Comparison of ENCODE assay signal across 8 mouse cellular contexts in the genomic region with DNA sequence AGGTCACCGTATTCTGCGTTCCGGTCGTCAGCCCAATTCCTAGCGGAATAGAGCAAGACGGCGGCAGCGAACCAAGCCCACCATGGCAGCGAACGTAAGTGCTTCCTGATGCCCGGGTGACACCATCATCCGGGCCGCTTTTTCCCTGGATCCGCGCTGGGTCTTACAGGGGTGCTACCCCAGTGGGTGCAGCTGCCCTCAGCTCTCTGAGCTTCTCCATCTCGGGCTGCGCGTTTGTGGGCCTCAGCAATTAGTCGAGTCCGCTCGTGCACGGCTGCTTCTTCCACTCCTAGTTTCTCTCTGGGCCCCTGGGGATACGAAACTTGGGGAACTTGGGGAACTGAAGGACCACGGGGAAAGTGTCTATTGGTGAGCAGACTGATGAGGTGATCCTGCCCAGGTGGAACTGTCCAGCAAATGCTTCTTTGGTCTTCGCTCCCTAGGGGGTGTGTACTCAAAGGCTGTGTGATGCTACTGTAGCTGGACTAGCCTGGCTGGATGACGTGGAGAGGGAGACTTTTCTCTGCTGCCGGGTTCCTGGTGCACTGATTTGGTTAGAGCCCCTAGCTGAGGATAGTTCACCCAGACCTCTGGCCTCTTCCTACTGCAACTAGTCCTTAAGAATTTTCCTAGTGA. TPM values are rescaled to one million over a fixed set of nuclear protein-coding genes. Genes with fewer than 3 reads are reported as not detected.
DNase-seq lines count a peak whose midpoint lies in the region; ATAC-seq lines count a peak whose summit lies in the region.

No protein-coding gene starts in this region.

- ATAC-seq in hindbrain, embryonic 15.5 days (ENCODE audit: low FRiP score, low read depth): peak; percentile 45

- peak; percentile 14 to 34 for DNase-seq in kidney, postnatal 36 days
- DNase-seq in kidney, postnatal 4 days: no peak
- peak; percentile 25 for DNase-seq in c-Kit-positive CD71-positive TER-119-positive erythroid progenitor cells, embryonic 14.5 days (ENCODE audit: low spot score)
- no peak for DNase-seq in midbrain, embryonic 10.5 days (ENCODE audit: low spot score)
- no peak for DNase-seq in right cerebral cortex, postnatal 14 days
- no peak for DNase-seq in adrenal gland, adult 18-20 months (ENCODE audit: low spot score in 2 of 2)
- no peak for DNase-seq in spleen, postnatal 36 days (ENCODE audit: low spot score in 2 of 2)

- H3K9ac ChIP-seq in hindbrain, embryonic 15.5 days: peak overlapping the region; percentile 74

- H3K36me3 ChIP-seq in hindbrain, embryonic 15.5 days: peaks cover 21% of the 10 kb centered on the region
- peaks cover 55% of the 10 kb centered on the region for H3K36me3 ChIP-seq in midbrain, embryonic 10.5 days

- peak overlapping the region; percentile 66 for H3K27ac ChIP-seq in hindbrain, embryonic 15.5 days (replicated peaks)
- peak overlapping the region; percentile 88 for H3K27ac ChIP-seq in midbrain, embryonic 10.5 days (replicated peaks)

- H3K4me2 ChIP-seq in hindbrain, embryonic 15.5 days: peak overlapping the region; percentile 82

- under 1% methylated on average over 27 of the region's 27 CpGs for WGBS in hindbrain, embryonic 15.5 days
- under 1% methylated on average over 27 of the region's 27 CpGs for WGBS in midbrain, embryonic 10.5 days

- peak overlapping the region; percentile 77 for H3K4me3 ChIP-seq in hindbrain, embryonic 15.5 days
- peak overlapping the region; percentile 90 for H3K4me3 ChIP-seq in midbrain, embryonic 10.5 days

- no peaks in the 10 kb centered on the region for H3K9me3 ChIP-seq in hindbrain, embryonic 15.5 days
- no peaks in the 10 kb centered on the region for H3K9me3 ChIP-seq in midbrain, embryonic 10.5 days (replicated peaks)

- peaks cover 30% of the 10 kb centered on the region for H3K4me1 ChIP-seq in hindbrain, embryonic 15.5 days (replicated peaks)
- H3K4me1 ChIP-seq in midbrain, embryonic 10.5 days: peaks cover 41% of the 10 kb centered on the region

- no peaks in the 10 kb centered on the region for H3K27me3 ChIP-seq in hindbrain, embryonic 15.5 days
- H3K27me3 ChIP-seq in midbrain, embryonic 10.5 days (ENCODE audit: low read depth, poor library complexity, severe bottlenecking): no peaks in the 10 kb centered on the region

RNA-seq across cellular contexts. Expression of a gene that starts 0.4 kb away (rescaled TPM):
- 47.9 and 50.4 TPM in 2 replicates for polyA plus RNA-seq in hindbrain, embryonic 15.5 days (2015; fragmentation: Nextera tagmentation; extraction: Ambion mirVana)
- 72.0 and 74.8 TPM in 2 replicates for polyA plus RNA-seq in midbrain, embryonic 10.5 days (2016; fragmentation: Nextera tagmentation; extraction: Ambion mirVana)
- total RNA-seq in adrenal gland, adult 18-20 months (2021): 10 to 100 TPM; 45.9 to 55.6 TPM

RNA-seq across cellular contexts. Expression of a gene that starts 0.6 kb away (rescaled TPM):
- 36.2 and 37.7 TPM in 2 replicates for polyA plus RNA-seq in hindbrain, embryonic 15.5 days (2015; fragmentation: Nextera tagmentation; extraction: Ambion mirVana)
- 30.7 and 34.3 TPM in 2 replicates for polyA plus RNA-seq in midbrain, embryonic 10.5 days (2016; fragmentation: Nextera tagmentation; extraction: Ambion mirVana)
- total RNA-seq in adrenal gland, adult 18-20 months (2021): 10 to 100 TPM; 19.5 to 21.5 TPM

RNA-seq across cellular contexts. Expression of a gene that starts 41.8 kb away (rescaled TPM):
- polyA plus RNA-seq in hindbrain, embryonic 15.5 days (2015; fragmentation: Nextera tagmentation; extraction: Ambion mirVana): 16.7 and 18.6 TPM in 2 replicates
- 22.8 and 24.3 TPM in 2 replicates for polyA plus RNA-seq in midbrain, embryonic 10.5 days (2016; fragmentation: Nextera tagmentation; extraction: Ambion mirVana)
- total RNA-seq in adrenal gland, adult 18-20 months (2021): 10 to 100 TPM; 13.1 to 16.5 TPM

RNA-seq across cellular contexts. Expression of a gene that starts 41.8 kb away (rescaled TPM):
- polyA plus RNA-seq in hindbrain, embryonic 15.5 days (2015; fragmentation: Nextera tagmentation; extraction: Ambion mirVana): 144 and 159 TPM in 2 replicates
- 341 and 391 TPM in 2 replicates for polyA plus RNA-seq in midbrain, embryonic 10.5 days (2016; fragmentation: Nextera tagmentation; extraction: Ambion mirVana)
- total RNA-seq in adrenal gland, adult 18-20 months (2021): 10 to 100 TPM; 36.4 to 40.5 TPM

Comparison
In these comparisons a context has a peak if more than half of its experiments do, and no peak if none do; other contexts are left out.
1. DNase-seq: peak in kidney, postnatal 36 days (2 of 2) and c-Kit-positive CD71-positive TER-119-positive erythroid progenitor cells, embryonic 14.5 days (single experiment); none in kidney, postnatal 4 days (0 of 2), midbrain, embryonic 10.5 days (single experiment), right cerebral cortex, postnatal 14 days (single experiment), adrenal gland, adult 18-20 months (0 of 2) and spleen, postnatal 36 days (0 of 2).